Mouse (Mus musculus) myocyte (in vitro differentiated cells): ENCODE data around the gene Hoxc5.

Experiments
- E2F4 ChIP-seq: IDR thresholded peaks from one replicate; pipeline ENCODE4 v1.6.1; 2011; ENCODE audit warnings: mild to moderate bottlenecking, control low read depth, moderate library complexity; ENCODE audit not compliant: insufficient read depth
- MAX ChIP-seq: IDR thresholded peaks from one replicate; pipeline ENCODE4 v1.6.1; 2011; ENCODE audit warnings: low read depth, mild to moderate bottlenecking, control low read depth
- MYOD1 ChIP-seq, 3 experiments: IDR thresholded peaks; one replicate each; pipeline ENCODE4 v1.6.1; 2011; ENCODE audit warnings: control low read depth in 2 of 3, low read depth in 2 of 3, mild to moderate bottlenecking in 2 of 3, moderate library complexity in 1 of 3; ENCODE audit not compliant: insufficient read length in 2 of 3, control insufficient read depth in 1 of 3
- POLR2A ChIP-seq: IDR thresholded peaks from one replicate; pipeline ENCODE4 v1.6.1; 2011; ENCODE audit warnings: low read depth, mild to moderate bottlenecking, control low read depth, moderate library complexity; ENCODE audit not compliant: insufficient read length
- POLR2AphosphoS2 ChIP-seq: IDR thresholded peaks from one replicate; pipeline ENCODE4 v1.6.1; 2011; ENCODE audit warnings: low read depth, control low read depth; ENCODE audit not compliant: insufficient read length
- TCF12 ChIP-seq: IDR thresholded peaks from one replicate; pipeline ENCODE4 v1.6.1; 2011; ENCODE audit warnings: mild to moderate bottlenecking, control low read depth; ENCODE audit not compliant: poor library complexity, insufficient read depth, severe bottlenecking
- USF1 ChIP-seq: IDR thresholded peaks from one replicate; pipeline ENCODE4 v1.6.1; 2011; ENCODE audit warnings: low read depth, mild to moderate bottlenecking, control low read depth, moderate library complexity

- TF ChIP-seq MYOD1 (IDR thresholded peaks at IDR 0.05; ENCODE audit: control insufficient read depth in 1 of 3, insufficient read length in 2 of 3, low read depth in 2 of 3) (peak in 2 of 3 experiments; percentile 42 to 44), E2F4 (no peak), MAX (no peak), POLR2AphosphoS2 (peak; percentile 59), USF1 (peak; percentile 97), POLR2A (peak; percentile 8), TCF12 (no peak)
These were observed 1.1 kb upstream of the Hoxc5 start for GRCm38 (mm10) chr15:102965892-102966775.
